Mouse (Mus musculus) brain, embryonic 14.5 days (tissue): ENCODE measurements around the gene Ptpn21.

Source experiments
- CTCF ChIP-seq: fragments of 200-500 bp; IDR thresholded peaks from 2 replicates; pipeline ENCODE4 v1.5.1; 2012; ENCODE audit warnings: inconsistent platforms, mild to moderate bottlenecking, moderate library complexity, borderline replicate concordance; ENCODE audit not compliant: insufficient read depth, insufficient read length; ENCODE audit errors: extremely low read depth
- POLR2A ChIP-seq: fragments of 200-500 bp; IDR thresholded peaks from 2 replicates; pipeline ENCODE4 v1.6.1; 2012; ENCODE audit warnings: mild to moderate bottlenecking, inconsistent platforms, borderline replicate concordance; ENCODE audit not compliant: poor library complexity, insufficient read depth, insufficient read length, severe bottlenecking; ENCODE audit errors: extremely low read depth

- TF ChIP-seq CTCF (no peak), POLR2A (no peak)
Observed at GRCm38 (mm10) chr12:98741011-98741501, 3.9 kb upstream of the Ptpn21 start.
